Mouse (Mus musculus) kidney, adult 2 months (tissue): ENCODE measurements at regions not wholly inside any gene's neighbourhood (a gene's known extent, or its start where the extent isn't known, plus 50 kb on each side); places are given as distances from the start of the nearest gene placed in this dataset.

Experiments used
- CTCF ChIP-seq: fragments of 200-500 bp; conservative IDR thresholded peaks from 2 replicates; pipeline ENCODE4 v1.5.1; 2011; ENCODE audit warnings: low read depth, mild to moderate bottlenecking, control low read depth, low read length, moderate library complexity, mixed read lengths; ENCODE audit not compliant: insufficient read depth, insufficient read length
- POLR2A ChIP-seq: fragments of 200-500 bp; IDR thresholded peaks from one replicate; pipeline ENCODE4 v1.6.1; 2011; ENCODE audit warnings: low read depth, low read length, control low read depth

GRCm38 (mm10) chr1:76120840-76121239 is 574.8 kb downstream of the Slc4a3 start:
- no peak for TF ChIP-seq CTCF
- no peak for TF ChIP-seq POLR2A
